28 mouse cellular contexts compared by ENCODE assay signal in the genomic region with DNA sequence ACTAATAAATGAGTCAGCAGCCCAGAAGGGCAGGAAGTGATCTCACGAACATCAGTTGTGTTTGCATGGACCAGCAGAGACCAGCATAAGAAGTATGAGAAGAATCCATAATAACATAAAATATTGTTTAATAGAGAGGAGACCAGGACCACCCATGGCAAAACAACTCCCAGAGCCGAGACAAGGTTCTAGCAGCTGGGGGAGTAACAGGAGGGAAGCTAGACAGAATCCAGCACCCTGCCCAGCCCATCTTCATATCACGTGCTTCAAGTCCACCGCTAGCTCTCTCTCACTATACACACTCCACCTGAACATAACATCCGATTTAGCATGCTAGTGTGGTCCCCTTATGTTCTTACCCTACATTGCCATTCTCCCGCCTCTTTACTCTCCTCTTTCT.
"Had no signal": no experiment of that assay in that cellular context is flagged by ENCODE, and none has a peak within 500 bp of the region (broad histone marks: within the 10 kb centered on the region; RNA-seq: fewer than 3 reads in every experiment).

No protein-coding gene starts in this region.

- H3K9me3 ChIP-seq: embryonic facial prominence, embryonic 10.5 days; embryonic facial prominence, embryonic 12.5 days; embryonic facial prominence, embryonic 13.5 days; embryonic facial prominence, embryonic 15.5 days; forebrain, embryonic 10.5 days; forebrain, embryonic 12.5 days; forebrain, embryonic 13.5 days; forebrain, embryonic 15.5 days had no signal

- H3K27ac ChIP-seq: embryonic facial prominence, embryonic 10.5 days; embryonic facial prominence, embryonic 12.5 days; embryonic facial prominence, embryonic 13.5 days; embryonic facial prominence, embryonic 15.5 days; forebrain, embryonic 10.5 days; forebrain, embryonic 12.5 days; forebrain, embryonic 13.5 days; forebrain, embryonic 15.5 days; gastrocnemius, adult 2 months; heart, adult 2 months had no signal

- H3K9ac ChIP-seq: embryonic facial prominence, embryonic 12.5 days; embryonic facial prominence, embryonic 13.5 days; embryonic facial prominence, embryonic 15.5 days; forebrain, embryonic 12.5 days; forebrain, embryonic 13.5 days; forebrain, embryonic 15.5 days; forebrain, postnatal 0 days had no signal

- H3K36me3 ChIP-seq: embryonic facial prominence, embryonic 10.5 days; embryonic facial prominence, embryonic 12.5 days; embryonic facial prominence, embryonic 13.5 days; embryonic facial prominence, embryonic 15.5 days; forebrain, embryonic 10.5 days; forebrain, embryonic 12.5 days; forebrain, embryonic 15.5 days had no signal

- ATAC-seq: forebrain, embryonic 13.5 days; forebrain, embryonic 14.5 days; forebrain, embryonic 15.5 days; forebrain, embryonic 16.5 days; forebrain, postnatal 0 days had no signal

- H3K4me1 ChIP-seq: embryonic facial prominence, embryonic 10.5 days; embryonic facial prominence, embryonic 12.5 days; embryonic facial prominence, embryonic 13.5 days; embryonic facial prominence, embryonic 15.5 days; forebrain, embryonic 10.5 days; forebrain, embryonic 12.5 days; forebrain, embryonic 13.5 days; forebrain, embryonic 15.5 days had no signal

- H3K27me3 ChIP-seq: embryonic facial prominence, embryonic 12.5 days; embryonic facial prominence, embryonic 13.5 days; embryonic facial prominence, embryonic 15.5 days; forebrain, embryonic 12.5 days; forebrain, embryonic 13.5 days; forebrain, embryonic 15.5 days had no signal

- H3K4me3 ChIP-seq: embryonic facial prominence, embryonic 10.5 days; embryonic facial prominence, embryonic 12.5 days; embryonic facial prominence, embryonic 13.5 days; embryonic facial prominence, embryonic 15.5 days; erythroblast, embryonic 14.5 days; forebrain, embryonic 10.5 days; forebrain, embryonic 12.5 days; forebrain, embryonic 13.5 days; forebrain, embryonic 15.5 days; gastrocnemius, adult 2 months; heart, adult 2 months had no signal

- DNase-seq: cerebellum, adult 2 months; cerebellum, adult 8-10 months; cerebellum, adult 9-10 months; cerebellum, adult 9-11 months; cerebellum, postnatal 10 days; cerebellum, postnatal 14 days; cerebellum, postnatal 25 days; cerebellum, postnatal 36 days; embryo, embryonic 11 days; forebrain, postnatal 0 days; gastrocnemius, adult 2 months; gastrocnemius, postnatal 10 days; gastrocnemius, postnatal 14 days; gastrocnemius, postnatal 25 days; gastrocnemius, postnatal 36 days; heart, adult 18-20 months; heart, adult 2 months had no signal

- H3K4me2 ChIP-seq: embryonic facial prominence, embryonic 12.5 days; embryonic facial prominence, embryonic 13.5 days; embryonic facial prominence, embryonic 15.5 days; forebrain, embryonic 12.5 days; forebrain, embryonic 13.5 days; forebrain, embryonic 15.5 days had no signal
